9 mouse cellular contexts compared by ENCODE assay signal in the genomic region with DNA sequence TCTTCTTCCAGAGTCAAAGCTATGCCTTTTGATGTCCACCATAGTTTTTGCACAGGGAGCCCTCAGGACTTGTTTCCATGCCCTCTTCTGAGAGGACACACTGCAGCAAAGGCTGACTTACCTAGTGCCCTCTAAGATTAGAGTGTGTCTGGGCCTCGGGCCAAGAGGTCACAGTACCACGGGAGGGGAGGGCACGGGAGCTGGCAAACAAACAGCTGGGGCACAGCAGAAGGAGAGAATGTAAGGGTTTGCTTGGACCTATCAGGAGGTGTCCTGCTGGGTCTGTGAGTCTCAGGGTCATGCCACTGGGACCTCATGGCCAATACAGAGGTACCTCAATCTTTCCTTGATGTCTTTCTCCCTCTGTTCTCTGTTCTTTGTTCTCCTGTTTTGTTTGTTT. TPM values are rescaled to one million over a fixed set of nuclear protein-coding genes. Genes with fewer than 3 reads are reported as not detected.
DNase-seq lines count a peak whose midpoint lies in the region; ATAC-seq and TF ChIP-seq lines count a peak whose summit lies in the region.
"Had no signal": no experiment of that assay in that cellular context is flagged by ENCODE, and none has a peak within 500 bp of the region (broad histone marks: within the 10 kb centered on the region; RNA-seq: fewer than 3 reads in every experiment).

No protein-coding gene starts in this region.

- H3K4me2 ChIP-seq in forebrain, embryonic 13.5 days = no peak overlapping the region
- H3K4me2 ChIP-seq: limb, embryonic 12.5 days had no signal

- WGBS in lung, adult 2 months = 3% methylated on average over 3 of the region's 3 CpGs
- 8% methylated on average over 3 of the region's 3 CpGs for WGBS in forebrain, embryonic 13.5 days

- H3K9me3 ChIP-seq in forebrain, embryonic 13.5 days (replicated peaks) = no peaks in the 10 kb centered on the region

- intact Hi-C loops in heart, postnatal 10 days (cut with DNase I) = no loop called here

- ATAC-seq in forebrain, embryonic 13.5 days = no peak

- peaks cover 9% of the 10 kb centered on the region for H3K36me3 ChIP-seq in forebrain, embryonic 13.5 days (ENCODE audit: poor library complexity, severe bottlenecking)
- H3K36me3 ChIP-seq: limb, embryonic 12.5 days had no signal

- H3K27me3 ChIP-seq in forebrain, embryonic 13.5 days = no peaks in the 10 kb centered on the region
- H3K27me3 ChIP-seq: limb, embryonic 12.5 days had no signal

- no peak for TF ChIP-seq CTCF in lung, adult 2 months (IDR thresholded peaks at IDR 0.05; ENCODE audit: insufficient read depth, low read length)

- TF ChIP-seq POLR2A in lung, adult 2 months (IDR thresholded peaks at IDR 0.05; ENCODE audit: borderline replicate concordance, extremely low read depth, low read depth, low read length) = no peak

- H3K9ac ChIP-seq in forebrain, embryonic 13.5 days = no peak overlapping the region
- H3K9ac ChIP-seq: limb, embryonic 12.5 days had no signal

- DNase-seq in gastrocnemius, postnatal 10 days = peak; percentile 23
- no peak for DNase-seq in gastrocnemius, adult 8-10 months (ENCODE audit: low spot score in 2 of 2)
- peak; percentile 54 for DNase-seq in Muller cell, postnatal 12 days (ENCODE audit: inconsistent ontology term)
- DNase-seq in heart, postnatal 10 days = peak; percentile 85 to 87
- peak; percentile 67 for DNase-seq in lung, adult 2 months
- DNase-seq in right cerebral cortex, adult 2 months (ENCODE audit: low spot score in 2 of 2) = no peak
- DNase-seq in frontal cortex, postnatal 14 days (ENCODE audit: low spot score in 2 of 2) = no peak

- H3K4me1 ChIP-seq in lung, adult 2 months (ENCODE audit: control insufficient read depth, insufficient read depth, low read length) = peaks cover 11% of the 10 kb centered on the region; the same call in 1 of the 2 replicates
- peaks cover 33% of the 10 kb centered on the region for H3K4me1 ChIP-seq in forebrain, embryonic 13.5 days

- no peak overlapping the region for H3K4me3 ChIP-seq in lung, adult 2 months (replicated peaks; ENCODE audit: extremely low read depth, low read depth, low read length)
- H3K4me3 ChIP-seq in forebrain, embryonic 13.5 days = no peak overlapping the region
- H3K4me3 ChIP-seq: limb, embryonic 12.5 days had no signal

- H3K27ac ChIP-seq in forebrain, embryonic 13.5 days = no peak overlapping the region
- H3K27ac ChIP-seq: limb, embryonic 12.5 days had no signal

RNA-seq across cellular contexts. Expression of a gene that starts 57.1 kb away (rescaled TPM):
- total RNA-seq in gastrocnemius, postnatal 10 days (2021) = under 1 TPM in 1 of 2 experiments, not detected in 1; 0.31 TPM
- not detected for total RNA-seq in gastrocnemius, adult 8-10 months (2022)
- under 1 TPM in 1 of 2 experiments, not detected in 1; 0.25 TPM for total RNA-seq in heart, postnatal 10 days (2021)
- not detected in 2 replicates for polyA plus RNA-seq in lung, adult 2 months (2012; rRNA removed)
- 3.7 and 4.1 TPM in 2 replicates for polyA plus RNA-seq in forebrain, embryonic 13.5 days (2015; fragmentation: Nextera tagmentation; extraction: Ambion mirVana)

Comparison
In these comparisons a context has a peak if more than half of its experiments do, and no peak if none do; other contexts are left out.
1. DNase-seq: peak in gastrocnemius, postnatal 10 days (single experiment), Muller cell, postnatal 12 days (single experiment), heart, postnatal 10 days (2 of 2) and lung, adult 2 months (single experiment); none in gastrocnemius, adult 8-10 months (0 of 2), right cerebral cortex, adult 2 months (0 of 2) and frontal cortex, postnatal 14 days (0 of 2).